Mouse (Mus musculus): ENCODE data around the gene Ttc30b.
A peak's percentile ranks its signal among the peaks of the same experiment; 100 is the strongest.
"Not testable (repeated sequence)": the region's sequence is repeated elsewhere in the genome, so short reads cannot be mapped to it uniquely, and the experiment has no call there.

The Ttc30b gene

DNA sequence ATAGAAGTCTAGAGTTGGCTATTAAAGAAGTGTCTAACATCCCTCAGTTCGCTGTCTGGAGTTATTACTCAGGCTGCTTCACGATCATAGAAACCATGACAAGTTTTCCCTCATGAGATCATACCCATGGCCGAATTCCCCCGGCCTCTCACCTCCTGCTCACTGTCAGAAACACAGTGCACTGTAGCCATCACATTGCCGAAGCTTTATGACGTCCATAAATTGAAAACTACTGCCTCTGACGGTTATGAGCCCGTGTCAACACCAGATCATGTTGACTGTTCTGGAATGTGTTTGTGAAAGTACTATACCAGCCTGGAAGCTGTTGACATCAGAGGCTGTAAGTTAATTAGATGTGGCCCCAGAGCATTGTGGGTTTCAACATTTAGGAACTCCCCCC, 12.3 kb upstream of the Ttc30b start:
- DNase-seq (ENCODE audit: low read depth), result no peak

DNA sequence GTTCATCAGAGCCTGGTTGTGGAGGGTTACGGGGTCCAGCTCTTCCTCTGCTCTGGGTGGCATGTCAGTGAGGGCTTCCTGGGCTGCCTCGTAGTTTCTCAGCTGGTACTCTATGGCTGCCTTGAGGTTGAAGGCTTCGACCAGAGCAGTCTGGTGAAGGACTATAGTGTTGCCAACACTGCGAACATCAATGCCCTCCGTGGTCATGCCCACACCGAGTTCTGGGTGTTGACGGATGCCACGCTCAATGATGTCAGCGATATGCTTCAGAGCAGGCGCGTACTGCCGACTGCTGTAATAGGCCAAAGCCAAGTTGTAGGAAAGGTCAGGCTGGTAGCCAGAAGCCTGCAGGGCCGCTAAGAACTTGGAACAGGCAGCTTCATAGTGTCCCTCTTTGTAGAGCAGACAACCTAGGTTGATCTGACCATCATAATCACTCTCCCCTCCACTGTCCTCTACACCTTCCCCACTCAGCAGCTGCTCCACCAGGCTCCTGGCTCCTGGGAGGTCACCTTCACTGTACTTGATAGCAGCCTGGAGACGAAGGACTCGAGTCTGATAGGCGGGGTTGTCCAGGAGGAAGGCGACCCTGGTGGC, 767 bp downstream of the Ttc30b start:
- not testable (repeated sequence) for DNase-seq (ENCODE audit: low read depth)

DNA sequence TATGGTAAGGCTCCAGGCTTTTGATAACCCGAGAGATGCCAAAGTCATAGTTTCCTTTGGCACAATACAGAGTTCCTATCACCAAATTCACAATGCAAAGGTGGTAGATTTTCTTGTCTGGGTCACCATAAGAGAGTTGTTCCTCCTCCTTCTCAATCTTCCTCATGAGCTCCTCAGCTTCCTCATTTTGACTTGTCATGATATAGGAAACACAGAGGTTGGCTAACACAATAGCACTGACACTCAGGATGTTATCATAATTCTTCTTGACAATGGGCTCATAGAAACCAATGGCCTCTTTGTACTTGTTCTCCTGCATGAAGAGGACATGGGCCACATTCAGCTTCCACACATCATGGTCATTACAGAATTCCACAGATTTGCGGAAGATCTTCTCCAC, 1.7 kb downstream of the Ttc30b start:
- DNase-seq (ENCODE audit: low read depth), result not testable (repeated sequence)

DNA sequence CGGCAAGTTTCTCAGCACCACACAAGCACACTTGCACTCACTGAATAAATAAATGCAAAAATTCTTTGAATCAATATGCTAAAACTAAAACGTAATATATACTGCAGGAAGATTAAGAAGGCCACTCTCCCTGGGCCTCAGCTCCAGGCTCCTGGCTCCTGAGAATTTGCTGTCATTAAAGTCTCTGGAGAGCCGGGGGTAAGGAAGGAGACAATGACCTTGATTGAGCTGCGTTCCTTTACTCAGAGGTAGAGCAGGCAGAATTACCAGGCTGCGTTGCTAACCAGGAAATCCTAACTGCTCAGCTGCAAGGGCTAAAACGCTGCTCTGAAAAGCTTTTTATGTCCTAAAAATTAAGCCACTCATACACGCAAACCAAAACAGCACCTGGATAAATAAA, 4.8 kb downstream of the Ttc30b start:
- DNase-seq (ENCODE audit: low read depth), result no peak

DNA sequence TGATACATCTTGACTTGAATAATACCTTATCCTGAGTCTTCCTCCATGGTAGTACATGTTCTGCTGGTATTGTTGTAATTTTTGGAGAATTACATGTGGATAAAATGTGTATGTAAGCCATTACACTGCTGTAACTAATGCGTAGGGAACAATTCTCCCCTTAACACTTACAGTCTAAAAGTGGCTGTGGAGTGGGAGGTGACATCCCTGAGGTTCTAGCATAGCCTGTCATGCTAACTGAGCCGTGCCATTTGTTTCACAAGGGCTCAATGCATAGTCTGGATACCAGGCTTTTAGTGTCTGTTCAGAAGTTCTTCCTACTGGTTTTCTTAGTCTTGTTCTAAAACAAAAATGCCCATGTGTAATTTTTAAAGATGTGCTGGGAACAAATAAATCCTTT, 7.4 kb downstream of the Ttc30b start:
- no peak for DNase-seq (ENCODE audit: low read depth)

DNA sequence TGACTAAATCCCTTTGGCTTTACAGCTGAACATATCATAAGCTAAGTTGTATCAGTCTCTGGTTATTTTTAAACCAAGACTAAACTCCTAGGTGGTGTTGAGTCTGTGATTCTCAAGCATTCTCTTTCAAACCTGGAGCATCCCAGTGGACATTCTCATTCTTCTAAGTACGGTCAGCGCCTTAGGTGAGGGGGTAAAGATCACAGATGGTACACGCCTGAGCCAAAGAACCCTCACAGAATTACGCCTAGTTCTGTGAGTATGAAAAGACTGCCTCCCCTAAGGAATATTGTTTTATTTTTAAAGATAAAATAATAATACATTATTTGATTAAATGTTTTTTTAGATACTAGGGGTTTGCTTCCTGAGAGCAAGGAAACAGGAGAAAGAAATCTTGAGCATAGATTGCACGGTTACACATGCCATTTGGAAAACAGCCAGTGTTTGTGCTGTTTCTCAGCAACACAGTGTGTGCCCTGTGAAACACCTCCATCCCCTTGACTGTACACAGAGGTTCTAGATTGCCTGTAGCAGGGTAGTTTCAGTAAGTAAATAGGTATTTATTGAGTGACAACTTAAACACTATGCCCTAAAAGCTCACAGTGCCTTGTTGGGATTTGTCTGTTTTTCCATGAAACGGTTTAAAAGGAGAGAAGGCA, 8.5 kb downstream of the Ttc30b start:
- DNase-seq (ENCODE audit: low read depth), result no peak

DNA sequence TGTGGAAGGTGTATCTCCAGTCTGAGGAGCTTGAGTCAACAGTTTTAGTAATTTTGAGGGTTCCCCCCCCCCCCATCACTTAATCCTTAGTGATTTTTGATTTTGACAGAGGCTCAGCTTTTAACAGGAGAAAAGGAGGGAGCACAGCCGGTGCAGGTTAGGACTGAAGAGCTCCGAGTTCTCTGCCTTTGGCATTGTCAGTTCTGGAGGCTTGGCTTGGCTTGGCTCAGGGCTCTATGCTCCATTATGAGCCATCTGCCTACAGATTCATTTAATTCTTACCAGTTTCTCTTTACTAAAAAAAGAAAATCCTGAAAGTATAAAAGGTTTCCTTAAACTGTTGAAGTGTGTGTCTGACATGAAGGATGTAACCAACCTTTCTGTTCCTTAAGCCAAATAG, 9.2 kb downstream of the Ttc30b start:
- DNase-seq (ENCODE audit: low read depth), result no peak

DNA sequence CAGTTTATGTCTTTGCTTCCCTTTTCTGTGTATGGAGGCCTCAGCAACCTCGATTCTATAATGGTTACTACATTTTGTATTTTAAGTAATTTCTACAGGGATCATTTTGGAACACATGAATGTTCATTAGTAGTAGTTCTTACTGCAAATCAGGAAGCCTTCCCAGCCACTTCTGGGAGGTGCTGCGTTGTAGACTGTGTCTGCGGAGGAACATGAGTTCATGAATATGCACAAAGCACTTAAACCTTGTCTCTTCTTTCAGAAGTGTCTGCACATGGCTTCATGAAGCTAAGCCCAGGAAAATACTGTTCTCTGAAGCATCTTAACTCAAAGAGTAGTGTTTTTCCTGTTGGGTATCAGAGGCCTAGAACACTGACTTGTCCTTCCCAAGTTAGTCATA, 10.4 kb downstream of the Ttc30b start:
- DNase-seq (ENCODE audit: low read depth), result no peak

DNA sequence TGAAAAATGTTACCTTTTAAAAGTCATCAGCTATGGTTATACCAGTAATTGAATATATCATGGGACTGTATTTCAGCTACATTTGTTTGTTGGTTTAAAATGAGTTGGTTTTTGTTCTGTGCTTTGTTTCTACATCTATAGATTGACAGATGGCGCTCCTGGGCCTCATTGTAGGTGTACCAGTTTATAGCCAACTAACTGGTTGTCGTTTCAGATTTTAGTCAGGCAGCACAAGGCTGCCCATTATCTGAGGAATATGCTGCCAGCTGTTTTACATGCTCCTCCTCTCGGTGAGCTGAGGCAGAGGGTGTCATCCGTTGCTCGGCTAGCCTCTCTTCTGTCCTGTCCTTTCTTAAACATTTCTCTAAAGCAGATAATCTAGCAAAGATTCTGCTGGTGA, 12.3 kb downstream of the Ttc30b start:
- no peak for DNase-seq (ENCODE audit: low read depth)

DNA sequence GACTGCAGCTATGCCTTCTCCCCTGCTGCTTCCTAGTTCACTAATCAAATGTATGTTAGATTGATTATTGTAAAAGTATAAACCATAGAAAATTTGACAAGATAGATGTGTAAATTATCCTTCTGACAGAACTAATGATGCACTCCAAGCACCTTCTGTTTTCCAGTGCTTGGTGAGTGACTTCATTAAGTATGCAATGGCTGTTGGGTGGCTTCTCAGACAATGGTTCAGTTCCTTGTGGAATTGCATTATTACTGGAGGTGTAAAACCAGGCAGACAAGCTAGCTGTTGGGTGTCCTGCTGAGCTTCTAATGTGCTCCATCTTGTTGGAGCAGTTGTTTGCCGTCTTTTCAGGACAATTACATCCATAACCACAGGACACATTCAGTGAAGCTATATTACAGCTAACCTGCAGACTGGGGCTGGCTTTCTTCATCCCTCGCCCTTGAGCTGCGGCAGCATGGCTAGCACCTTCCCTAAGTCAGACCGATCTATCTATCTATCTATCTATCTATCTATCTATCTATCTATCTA, 14.5 kb downstream of the Ttc30b start:
- no peak for DNase-seq (ENCODE audit: low read depth)

DNA sequence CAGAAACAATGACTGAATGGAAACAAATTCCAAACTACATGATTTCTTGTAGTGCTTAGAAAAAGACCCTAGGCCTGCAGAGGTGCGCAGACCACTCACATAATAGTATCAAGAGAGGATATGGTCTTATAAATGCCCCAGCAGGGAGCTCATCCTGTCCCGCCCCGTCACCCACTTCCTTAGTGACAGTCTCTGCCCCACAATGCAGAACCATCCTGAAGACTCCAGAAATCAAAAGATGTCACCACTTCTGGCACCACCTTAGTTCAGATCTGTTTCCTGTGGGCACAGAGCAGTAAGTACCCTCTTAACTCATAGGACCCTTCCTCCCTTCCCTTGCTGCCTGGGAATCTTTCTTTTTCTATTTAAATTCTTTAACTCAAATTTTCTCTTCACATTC, 23.3 kb downstream of the Ttc30b start:
- no peak for DNase-seq (ENCODE audit: low read depth)

DNA sequence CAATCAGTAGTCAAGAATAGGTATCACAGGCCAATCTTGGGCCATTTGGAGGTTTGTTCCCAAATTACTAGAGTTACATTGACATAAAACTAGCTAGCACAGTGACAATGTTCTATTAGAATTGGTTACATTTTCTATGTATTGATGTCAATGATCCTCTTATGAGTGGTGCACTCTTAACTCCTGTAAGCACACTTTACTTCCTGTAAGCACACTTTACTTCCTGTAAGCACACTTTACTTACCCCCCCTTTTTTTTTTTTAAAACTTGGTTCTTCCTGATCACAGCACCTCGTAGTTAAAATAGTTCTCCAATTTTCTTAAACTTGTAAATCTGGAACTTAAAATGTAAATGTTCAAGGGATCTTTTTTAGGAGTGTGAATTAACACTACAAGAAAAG, 31.2 kb downstream of the Ttc30b start:
- no peak for DNase-seq (ENCODE audit: low read depth)

DNA sequence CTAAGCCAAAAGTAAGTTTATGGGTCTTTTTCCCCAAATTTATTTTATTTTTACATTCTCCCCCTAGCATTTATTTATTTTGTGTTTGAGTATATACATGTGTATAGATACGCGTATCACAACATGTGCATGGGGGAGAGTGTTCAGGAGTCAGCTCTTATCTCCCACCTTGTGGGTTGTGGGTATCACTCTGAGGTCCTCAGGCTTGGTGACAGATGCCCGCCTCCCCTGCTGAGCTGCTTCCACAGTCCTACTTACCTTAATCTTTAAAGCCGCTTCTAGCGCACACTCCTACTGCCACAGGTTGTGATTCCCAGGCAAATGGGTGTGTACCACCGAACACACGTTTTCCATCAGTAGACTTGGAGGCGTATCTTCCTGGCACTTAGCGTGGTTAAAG, 36.5 kb downstream of the Ttc30b start:
- no peak for DNase-seq (ENCODE audit: low read depth)

DNA sequence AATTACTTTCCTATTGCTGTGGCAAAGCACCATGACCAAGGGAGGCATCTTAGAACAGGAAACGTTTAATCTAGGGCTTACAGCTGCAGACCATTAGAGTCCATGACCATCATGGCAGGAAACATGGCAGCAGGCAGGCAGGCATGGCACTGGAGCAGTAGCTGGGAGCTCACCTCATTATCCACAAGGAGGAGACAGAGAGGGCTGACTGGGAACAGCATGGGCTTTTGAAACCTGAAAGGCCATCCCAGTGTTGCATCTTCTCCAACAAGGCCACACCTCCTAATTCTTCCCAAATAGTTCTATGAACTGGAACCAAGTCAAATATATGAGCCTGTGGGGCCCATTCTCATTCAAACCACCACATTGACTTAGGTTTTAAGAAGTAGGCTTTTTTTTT, 38.1 kb downstream of the Ttc30b start:
- DNase-seq (ENCODE audit: low read depth), result peak; percentile 8

DNA sequence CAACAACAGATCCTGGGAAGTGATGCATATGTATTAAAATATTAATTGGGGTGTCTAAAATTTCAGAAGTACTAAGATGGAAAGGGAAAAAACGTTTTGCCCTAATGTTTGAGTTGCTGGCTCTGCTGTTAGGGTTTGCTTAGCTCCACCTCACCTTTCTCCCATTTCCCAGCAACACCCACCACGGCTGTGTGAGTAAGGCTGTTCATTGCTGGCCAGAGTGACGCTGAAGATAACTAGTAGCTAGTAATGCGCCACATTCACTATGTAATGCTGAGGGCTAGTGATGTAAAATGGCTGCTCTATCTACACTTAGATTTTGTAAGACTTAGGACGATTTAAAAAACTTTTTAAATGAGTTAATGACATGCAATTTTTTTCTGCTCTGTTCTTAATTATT, 42.7 kb downstream of the Ttc30b start:
- DNase-seq (ENCODE audit: low read depth), result no peak

DNA sequence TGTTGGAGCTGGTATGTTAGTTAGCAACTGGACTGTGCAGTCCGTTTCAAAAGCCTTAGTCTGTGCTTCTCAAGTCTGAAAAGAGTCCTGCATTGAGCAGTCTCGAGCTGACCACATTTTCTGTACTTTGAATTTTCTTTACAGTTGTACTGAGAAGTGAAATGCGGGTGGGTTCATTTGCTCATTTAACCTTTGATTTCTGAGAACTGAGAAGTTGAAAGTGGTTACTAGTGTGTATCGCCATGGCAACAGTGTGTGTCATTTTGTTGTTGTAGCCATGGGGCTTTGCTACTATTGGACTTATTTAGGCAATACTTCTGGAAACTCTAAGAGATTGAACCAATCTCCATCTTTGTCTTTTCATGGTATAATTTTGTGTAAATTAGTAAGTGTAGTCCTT, 46.4 kb downstream of the Ttc30b start:
- peak; percentile 25 for DNase-seq (ENCODE audit: low read depth)
